ENCODE assay signal across 8 mouse cellular contexts in genomic region chr6:102563431-102563830, GRCm38 (mm10). TPM values are rescaled to one million over a fixed set of nuclear protein-coding genes. Genes with fewer than 3 reads are reported as not detected.
A peak's percentile ranks its signal among the peaks of the same experiment; 100 is the strongest.
DNase-seq lines count a peak whose midpoint lies in the region; ATAC-seq and TF ChIP-seq lines count a peak whose summit lies in the region.
"Had no signal": no experiment of that assay in that cellular context is flagged by ENCODE, and none has a peak within 500 bp of the region (broad histone marks: within the 10 kb centered on the region; RNA-seq: fewer than 3 reads in every experiment).

No protein-coding gene starts in this region.

- H3K36me3 ChIP-seq in lung, embryonic 14.5 days (ENCODE audit: insufficient read depth): no peaks in the 10 kb centered on the region
- no peaks in the 10 kb centered on the region for H3K36me3 ChIP-seq in forebrain, embryonic 12.5 days (replicated peaks)
- no peaks in the 10 kb centered on the region for H3K36me3 ChIP-seq in limb, embryonic 11.5 days (ENCODE audit: control insufficient read depth, insufficient read depth, low read length)

- H3K4me3 ChIP-seq in lung, embryonic 14.5 days (ENCODE audit: low read depth, low read length): peak overlapping the region; percentile 47
- peak overlapping the region; percentile 57 for H3K4me3 ChIP-seq in forebrain, embryonic 12.5 days (replicated peaks)
- H3K4me3 ChIP-seq in limb, embryonic 11.5 days (ENCODE audit: low read depth, low read length): peak overlapping the region; percentile 35
- H3K4me3 ChIP-seq in olfactory bulb, adult 2 months (ENCODE audit: insufficient read depth, low read depth, low read length): peak overlapping the region; percentile 63

- no peak overlapping the region for H3K9ac ChIP-seq in lung, embryonic 14.5 days
- H3K9ac ChIP-seq in forebrain, embryonic 12.5 days: peak overlapping the region; percentile 57; the same call in 1 of the 2 replicates
- no peak overlapping the region for H3K9ac ChIP-seq in limb, embryonic 11.5 days (ENCODE audit: low read length)

- ATAC-seq in lung, embryonic 14.5 days (ENCODE audit: insufficient read depth): no peak
- ATAC-seq in forebrain, embryonic 12.5 days (ENCODE audit: low FRiP score): no peak; the same call in 1 of the 2 replicates
- no peak for ATAC-seq in limb, embryonic 11.5 days (ENCODE audit: insufficient number of reproducible peaks, low FRiP score, low TSS enrichment, low read depth)
- ATAC-seq in CD4-positive, CD25-positive, alpha-beta regulatory T cell, adult 4 months: no peak
- no peak for ATAC-seq in megakaryocyte-erythroid progenitor cell, adult 5-6 weeks (replicated peaks; ENCODE audit: low FRiP score, low TSS enrichment, poor library complexity, severe bottlenecking)

- WGBS in lung, embryonic 14.5 days: 9% methylated on average over 7 of the region's 7 CpGs
- 4% methylated on average over 7 of the region's 7 CpGs for WGBS in forebrain, embryonic 12.5 days
- 9% methylated on average over 7 of the region's 7 CpGs for WGBS in limb, embryonic 11.5 days
- 3% methylated on average over 7 of the region's 7 CpGs for WGBS in olfactory bulb, adult 2 months

- H3K27me3 ChIP-seq in lung, embryonic 14.5 days (ENCODE audit: insufficient read depth, low read length): peaks cover 21% of the 10 kb centered on the region
- peaks cover 14% of the 10 kb centered on the region for H3K27me3 ChIP-seq in forebrain, embryonic 12.5 days
- peaks cover 6% of the 10 kb centered on the region; the same call in 1 of the 2 replicates for H3K27me3 ChIP-seq in limb, embryonic 11.5 days (ENCODE audit: control insufficient read depth, insufficient read depth, low read length)

- H3K4me2 ChIP-seq in lung, embryonic 14.5 days: peak overlapping the region; percentile 86
- peak overlapping the region; percentile 88 for H3K4me2 ChIP-seq in forebrain, embryonic 12.5 days
- peak overlapping the region; percentile 91 for H3K4me2 ChIP-seq in limb, embryonic 11.5 days (ENCODE audit: low read depth, severe bottlenecking)

- H3K27ac ChIP-seq in lung, embryonic 14.5 days (ENCODE audit: low read depth): no peak overlapping the region
- H3K27ac ChIP-seq in forebrain, embryonic 12.5 days: no peak overlapping the region
- no peak overlapping the region for H3K27ac ChIP-seq in limb, embryonic 11.5 days (replicated peaks; ENCODE audit: low read depth, low read length)
- no peak overlapping the region for H3K27ac ChIP-seq in olfactory bulb, adult 2 months (ENCODE audit: insufficient read depth, low read depth, low read length)

- no peaks in the 10 kb centered on the region for H3K4me1 ChIP-seq in lung, embryonic 14.5 days (ENCODE audit: insufficient read depth)
- peaks cover 7% of the 10 kb centered on the region; the same call in 1 of the 2 replicates for H3K4me1 ChIP-seq in forebrain, embryonic 12.5 days
- no peaks in the 10 kb centered on the region for H3K4me1 ChIP-seq in limb, embryonic 11.5 days (ENCODE audit: control insufficient read depth, insufficient read depth, low read length)
- no peaks in the 10 kb centered on the region for H3K4me1 ChIP-seq in olfactory bulb, adult 2 months (ENCODE audit: control insufficient read depth, insufficient read depth, low read length)

- no peaks in the 10 kb centered on the region for H3K9me3 ChIP-seq in lung, embryonic 14.5 days (ENCODE audit: low read depth, low read length)
- no peaks in the 10 kb centered on the region for H3K9me3 ChIP-seq in forebrain, embryonic 12.5 days
- no peaks in the 10 kb centered on the region for H3K9me3 ChIP-seq in limb, embryonic 11.5 days (ENCODE audit: control insufficient read depth, low read length)

- DNase-seq in lung, embryonic 14.5 days: peak; percentile 1
- no peak for DNase-seq in lung, adult 18-20 months
- peak; percentile 21 for DNase-seq in limb, embryonic 11.5 days (ENCODE audit: low spot score)

- TF ChIP-seq CTCF in lung, embryonic 14.5 days (IDR thresholded peaks at IDR 0.05; ENCODE audit: low read depth): no peak
- no peak for TF ChIP-seq CTCF in olfactory bulb, adult 2 months (IDR thresholded peaks at IDR 0.05; ENCODE audit: insufficient read depth, low read depth, low read length)

- no peak for TF ChIP-seq POLR2A in olfactory bulb, adult 2 months (IDR thresholded peaks at IDR 0.05; ENCODE audit: insufficient read depth, low read depth, low read length)

RNA-seq across cellular contexts. Expression of gene Cntn3, which starts 9.5 kb away (rescaled TPM):
- 0.33 and 0.50 TPM in 2 replicates for polyA plus RNA-seq in lung, embryonic 14.5 days (2014; fragmentation: Nextera tagmentation; extraction: Ambion mirVana)
- 1.1 TPM in 2 replicates for polyA plus RNA-seq in forebrain, embryonic 12.5 days (2016; fragmentation: Nextera tagmentation; extraction: Ambion mirVana)
- 0.05 and 0.17 TPM in 2 replicates for polyA plus RNA-seq in limb, embryonic 11.5 days (2014; fragmentation: Nextera tagmentation; extraction: Ambion mirVana)
- polyA plus RNA-seq in olfactory bulb, adult 2 months (2012; ENCODE audit: insufficient read depth, insufficient read length, low replicate concordance, missing spikeins): not detected in 2 replicates
- not detected for polyA plus RNA-seq in CD4-positive, CD25-positive, alpha-beta regulatory T cell, adult 4 months (2017; shearing (Covaris generic))
- total RNA-seq in megakaryocyte-erythroid progenitor cell, adult 5-6 weeks (2014; fragmentation: Nextera tagmentation): not detected in 2 replicates
- total RNA-seq in megakaryocyte-erythroid progenitor cell, adult 5-6 weeks (2017): not detected in 2 replicates
- polyA plus RNA-seq: spleen, adult 2 months had no signal

Comparison
In these comparisons a context has a peak if more than half of its experiments do, and no peak if none do; other contexts are left out.
1. DNase-seq: peak in lung, embryonic 14.5 days (single experiment) and limb, embryonic 11.5 days (single experiment); none in lung, adult 18-20 months (0 of 2).
2. Peak in every context shown above with its lines, with median percentiles within 50 percentile points of each other: H3K4me2 ChIP-seq and H3K4me3 ChIP-seq.